Mouse (Mus musculus): ENCODE measurements at regions not wholly inside any gene's neighbourhood (a gene's known extent, or its start where the extent isn't known, plus 50 kb on each side); places are given as distances from the start of the nearest gene placed in this dataset.

DNA sequence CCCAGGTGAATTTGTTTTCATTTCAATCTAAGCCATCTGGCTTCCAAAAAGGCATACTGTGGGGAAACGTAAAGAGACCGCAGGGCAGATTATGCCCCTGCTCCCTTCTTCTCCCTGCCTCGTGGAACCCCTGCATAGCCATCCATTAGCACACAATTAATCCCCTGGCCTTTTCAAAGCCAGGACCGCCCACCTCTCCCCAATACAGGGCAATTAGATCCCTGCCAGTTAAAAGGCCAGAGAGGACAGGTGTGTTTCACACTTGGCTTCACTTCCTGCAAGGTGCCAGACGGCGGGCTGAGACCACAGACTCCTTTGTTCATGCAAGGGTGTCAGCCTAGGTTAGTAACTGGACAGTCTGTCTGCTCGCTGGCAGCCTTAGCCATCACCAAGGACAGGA is 93.1 kb upstream of the Kit start:
- ATAC-seq (replicated peaks; ENCODE audit: low FRiP score) = peak; percentile 15; the same call in 1 of the 2 replicates
- 24% methylated on average over 7 of the region's 7 CpGs for WGBS
- Histone ChIP-seq H3K4me1 (peaks cover 6% of the 10 kb centered on the region), H3K9ac (no peak overlapping the region), H3K4me2 (no peak overlapping the region), H3K4me3 (replicated peaks) (no peak overlapping the region), H3K27ac (no peak overlapping the region), H3K36me3 (no peaks in the 10 kb centered on the region), H3K27me3 (no peaks in the 10 kb centered on the region), H3K9me3 (replicated peaks) (no peaks in the 10 kb centered on the region)

GRCm38 (mm10) chr5:75484330-75484729 is 90.4 kb upstream of the Kit start:
- Histone ChIP-seq H3K4me2 (no peak overlapping the region), H3K4me1 (peaks cover 6% of the 10 kb centered on the region), H3K9me3 (replicated peaks) (no peaks in the 10 kb centered on the region), H3K36me3 (no peaks in the 10 kb centered on the region), H3K4me3 (replicated peaks) (no peak overlapping the region), H3K27ac (no peak overlapping the region), H3K27me3 (no peaks in the 10 kb centered on the region), H3K9ac (no peak overlapping the region)
- no peak for ATAC-seq (replicated peaks; ENCODE audit: low FRiP score)
- WGBS = 74% methylated on average over 7 of the region's 7 CpGs

DNA sequence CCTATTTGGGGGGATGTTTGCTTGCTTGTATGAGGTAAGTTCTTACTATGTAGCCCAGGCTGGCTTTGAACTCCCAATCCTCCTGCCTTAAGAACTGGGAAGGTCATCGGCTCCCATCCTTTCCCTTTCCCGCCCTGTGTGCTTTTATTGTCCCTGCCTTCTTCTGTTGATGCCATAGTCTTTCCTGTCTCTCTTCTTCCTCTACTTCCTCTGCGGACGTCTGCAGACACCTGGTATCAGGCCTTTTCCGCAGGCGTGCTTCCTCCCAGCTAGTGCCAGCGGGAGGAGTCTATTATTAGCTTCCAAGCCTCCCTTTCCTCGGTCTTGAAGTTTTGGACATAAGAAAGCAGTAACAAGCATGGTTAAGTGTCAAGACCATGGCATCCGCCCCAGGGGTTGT is 83.9 kb upstream of the Kit start:
- Histone ChIP-seq H3K4me1 (no peaks in the 10 kb centered on the region), H3K27ac (no peak overlapping the region), H3K36me3 (no peaks in the 10 kb centered on the region), H3K9me3 (replicated peaks) (no peaks in the 10 kb centered on the region), H3K4me2 (no peak overlapping the region), H3K9ac (no peak overlapping the region), H3K4me3 (replicated peaks) (no peak overlapping the region), H3K27me3 (no peaks in the 10 kb centered on the region)
- WGBS = 81% methylated on average over 9 of the region's 9 CpGs
- no peak for ATAC-seq (replicated peaks; ENCODE audit: low FRiP score)

DNA sequence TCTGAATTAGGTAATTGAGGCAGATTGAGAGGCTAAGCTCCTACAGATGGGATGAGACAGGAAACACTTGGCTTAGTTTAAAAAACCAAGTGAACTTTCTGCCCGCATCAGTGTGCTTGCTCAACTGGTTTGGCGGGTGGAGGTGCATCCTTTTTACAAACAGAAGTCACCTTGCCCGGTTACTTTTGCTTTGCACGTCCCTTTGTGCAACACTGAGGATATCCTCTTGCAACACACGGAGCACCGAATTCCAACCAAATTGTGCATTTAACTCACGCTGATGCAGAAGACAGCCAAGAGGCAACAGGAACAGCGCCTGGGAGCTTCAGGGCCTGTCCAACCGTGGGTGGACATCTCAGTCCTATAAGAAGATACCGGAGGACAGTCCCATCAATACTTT is 80.6 kb upstream of the Kit start:
- 86% methylated on average over 10 of the region's 10 CpGs for WGBS
- H3K4me1 ChIP-seq = no peaks in the 10 kb centered on the region
- no peak overlapping the region for H3K27ac ChIP-seq
- no peak for ATAC-seq (replicated peaks; ENCODE audit: low FRiP score)
- no peak overlapping the region for H3K4me3 ChIP-seq (replicated peaks)
- H3K27me3 ChIP-seq = no peaks in the 10 kb centered on the region
- H3K9me3 ChIP-seq (replicated peaks) = no peaks in the 10 kb centered on the region
- H3K36me3 ChIP-seq = no peaks in the 10 kb centered on the region
- H3K9ac ChIP-seq = no peak overlapping the region
- H3K4me2 ChIP-seq = no peak overlapping the region

DNA sequence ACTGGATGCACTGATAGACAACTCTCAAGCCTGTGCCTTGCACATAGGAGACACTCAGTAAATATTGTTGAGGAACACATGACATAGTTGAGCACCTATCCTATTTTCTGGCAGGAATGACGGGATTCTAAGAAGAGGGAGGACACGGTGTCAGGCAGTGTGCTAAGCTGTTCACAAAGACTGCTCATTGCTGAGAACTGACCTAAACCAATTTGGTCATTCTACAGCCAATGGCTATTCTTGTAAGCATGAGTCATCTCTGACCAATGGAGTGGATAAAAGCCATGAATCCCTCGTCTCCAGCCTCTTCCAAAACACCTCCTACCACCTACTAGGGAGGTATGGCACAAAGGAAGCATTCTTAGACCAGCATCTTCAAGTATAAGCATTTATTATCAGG is 75.7 kb upstream of the Kit start:
- Histone ChIP-seq H3K4me3 (replicated peaks) (no peak overlapping the region), H3K27ac (no peak overlapping the region), H3K27me3 (no peaks in the 10 kb centered on the region), H3K9ac (no peak overlapping the region), H3K4me1 (no peaks in the 10 kb centered on the region), H3K9me3 (replicated peaks) (no peaks in the 10 kb centered on the region), H3K4me2 (no peak overlapping the region), H3K36me3 (no peaks in the 10 kb centered on the region)
- no peak for ATAC-seq (replicated peaks; ENCODE audit: low FRiP score)
- WGBS = 83% methylated on average over 3 of the region's 3 CpGs

- Histone ChIP-seq H3K27ac (no peak overlapping the region), H3K36me3 (no peaks in the 10 kb centered on the region), H3K4me1 (no peaks in the 10 kb centered on the region), H3K4me3 (replicated peaks) (no peak overlapping the region), H3K9ac (no peak overlapping the region), H3K27me3 (no peaks in the 10 kb centered on the region), H3K4me2 (no peak overlapping the region), H3K9me3 (replicated peaks) (no peaks in the 10 kb centered on the region)
- ATAC-seq (replicated peaks; ENCODE audit: low FRiP score) = no peak
- WGBS = 87% methylated on average over 5 of the region's 5 CpGs
Measured at GRCm38 (mm10) chr5:75499695-75500094, 75.0 kb upstream of the Kit start.

DNA sequence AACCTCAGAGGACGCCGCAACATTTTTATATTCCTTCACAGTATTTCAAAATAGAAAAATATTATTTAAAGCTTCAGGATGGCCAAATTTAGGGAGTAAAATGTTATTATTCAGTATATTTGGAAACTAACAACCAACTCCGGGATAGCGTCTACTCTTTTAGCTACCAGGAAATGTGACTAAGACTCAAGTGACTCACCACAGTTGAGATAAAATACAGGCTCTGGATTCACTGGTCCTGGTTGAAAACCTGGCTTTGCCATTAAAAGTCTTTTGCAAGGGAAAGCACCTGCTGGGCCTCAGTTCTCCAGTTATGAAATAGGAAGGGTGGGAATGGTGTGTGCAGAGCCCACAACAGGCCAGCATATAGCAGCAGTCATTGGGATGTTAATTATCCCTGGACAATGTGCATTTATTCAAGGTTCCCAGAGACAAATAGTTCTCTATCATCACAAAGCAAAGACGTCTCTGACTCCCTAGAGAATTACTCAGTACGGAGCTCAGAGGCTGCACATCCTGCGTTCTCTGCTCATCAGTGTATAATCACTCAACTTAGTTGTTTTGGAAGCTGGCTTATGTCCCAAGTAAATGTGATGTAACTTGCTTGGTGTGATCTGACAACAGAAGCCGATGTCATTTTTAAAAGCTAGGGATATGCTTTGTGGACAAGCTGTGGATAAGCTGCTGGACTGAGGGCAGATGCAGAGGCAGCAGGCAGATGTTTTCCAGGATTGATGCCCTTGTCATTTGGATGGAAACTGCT is 73.9 kb upstream of the Kit start:
- 81% methylated on average over 8 of the region's 8 CpGs for WGBS
- Histone ChIP-seq H3K9me3 (replicated peaks) (no peaks in the 10 kb centered on the region), H3K4me2 (no peak overlapping the region), H3K27me3 (no peaks in the 10 kb centered on the region), H3K36me3 (no peaks in the 10 kb centered on the region), H3K9ac (no peak overlapping the region), H3K4me1 (no peaks in the 10 kb centered on the region), H3K27ac (no peak overlapping the region), H3K4me3 (replicated peaks) (no peak overlapping the region)
- no peak for ATAC-seq (replicated peaks; ENCODE audit: low FRiP score)

DNA sequence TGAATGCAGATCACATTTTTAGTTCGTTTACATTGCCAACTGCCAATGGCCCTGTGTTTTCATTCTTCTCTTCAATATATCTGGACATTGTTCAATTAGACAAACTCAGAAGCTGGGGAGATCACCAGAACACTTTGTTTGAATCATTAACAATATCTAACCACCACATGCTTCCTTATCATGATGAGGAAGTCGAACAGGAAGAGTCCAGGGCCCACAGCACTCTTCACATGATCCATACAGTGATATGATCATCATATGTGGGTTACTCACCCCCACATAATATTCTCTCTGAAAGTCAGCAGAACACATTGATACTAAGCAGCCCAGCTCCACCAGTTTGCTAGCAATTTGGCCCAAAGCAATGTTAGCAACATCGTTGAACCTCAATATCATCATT is 71.0 kb upstream of the Kit start:
- no peak overlapping the region for H3K9ac ChIP-seq
- H3K27me3 ChIP-seq = no peaks in the 10 kb centered on the region
- no peaks in the 10 kb centered on the region for H3K36me3 ChIP-seq
- H3K4me1 ChIP-seq = no peaks in the 10 kb centered on the region
- H3K9me3 ChIP-seq (replicated peaks) = no peaks in the 10 kb centered on the region
- WGBS = 87% methylated on average over 3 of the region's 3 CpGs
- no peak overlapping the region for H3K4me2 ChIP-seq
- no peak overlapping the region for H3K27ac ChIP-seq
- no peak overlapping the region for H3K4me3 ChIP-seq (replicated peaks)
- ATAC-seq (replicated peaks; ENCODE audit: low FRiP score) = no peak

DNA sequence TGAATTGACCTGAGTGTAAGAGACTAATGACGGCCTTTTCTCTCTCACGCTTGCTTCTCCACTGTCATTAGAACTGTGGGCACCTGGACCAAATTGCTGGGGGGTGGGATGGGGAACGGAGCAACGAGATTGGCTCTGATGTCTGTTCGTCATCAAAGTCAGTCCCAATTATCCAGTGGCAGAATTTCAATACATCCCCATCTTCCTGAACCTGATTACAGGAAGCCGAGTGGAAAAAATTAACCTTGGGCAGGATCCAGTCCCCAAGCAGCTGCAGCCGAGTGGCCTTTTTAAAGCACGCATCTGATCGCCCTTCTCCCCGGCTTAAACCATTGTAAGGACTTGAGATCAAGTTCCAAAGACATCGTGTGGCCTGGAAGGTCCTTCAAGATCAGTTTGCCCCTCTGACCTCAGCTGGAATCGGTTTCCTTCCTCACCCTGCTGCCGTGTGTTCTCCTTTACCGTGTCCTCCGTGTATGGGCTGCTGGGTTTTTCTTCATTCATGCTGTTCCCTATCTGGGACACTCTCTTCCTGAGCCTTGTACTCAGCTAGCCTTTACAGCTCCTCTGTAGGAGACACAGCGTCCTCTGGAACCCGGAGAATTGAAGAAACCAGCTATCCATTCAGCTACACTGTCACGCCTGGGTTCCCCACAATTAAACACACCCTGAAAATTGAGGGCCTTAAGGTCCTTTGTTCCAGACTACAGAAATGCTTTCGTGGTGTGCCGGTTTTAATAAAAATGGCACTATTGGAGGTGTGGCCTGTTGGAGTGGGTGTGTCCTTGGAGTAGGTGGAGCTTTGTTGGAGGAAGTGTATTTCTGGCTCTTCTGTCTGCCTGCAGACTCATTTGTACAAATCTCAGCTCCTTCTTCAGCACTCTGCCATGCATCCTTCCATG is 61.9 kb upstream of the Kit start:
- Histone ChIP-seq H3K4me1 (no peaks in the 10 kb centered on the region), H3K27ac (no peak overlapping the region), H3K4me3 (replicated peaks) (no peak overlapping the region), H3K27me3 (no peaks in the 10 kb centered on the region), H3K9ac (no peak overlapping the region), H3K36me3 (no peaks in the 10 kb centered on the region), H3K9me3 (replicated peaks) (no peaks in the 10 kb centered on the region), H3K4me2 (no peak overlapping the region)
- no peak for ATAC-seq (replicated peaks; ENCODE audit: low FRiP score)
- 66% methylated on average over 20 of the region's 20 CpGs for WGBS

- Histone ChIP-seq H3K9ac (no peak overlapping the region), H3K4me1 (no peaks in the 10 kb centered on the region), H3K9me3 (replicated peaks) (no peaks in the 10 kb centered on the region), H3K27ac (no peak overlapping the region), H3K27me3 (no peaks in the 10 kb centered on the region), H3K4me3 (replicated peaks) (no peak overlapping the region), H3K36me3 (no peaks in the 10 kb centered on the region), H3K4me2 (peak overlapping the region; percentile 41)
- 54% methylated on average over 8 of the region's 8 CpGs for WGBS
- ATAC-seq (replicated peaks; ENCODE audit: low FRiP score) = no peak
Measured at GRCm38 (mm10) chr5:75518213-75518612, 56.5 kb upstream of the Kit start.

DNA sequence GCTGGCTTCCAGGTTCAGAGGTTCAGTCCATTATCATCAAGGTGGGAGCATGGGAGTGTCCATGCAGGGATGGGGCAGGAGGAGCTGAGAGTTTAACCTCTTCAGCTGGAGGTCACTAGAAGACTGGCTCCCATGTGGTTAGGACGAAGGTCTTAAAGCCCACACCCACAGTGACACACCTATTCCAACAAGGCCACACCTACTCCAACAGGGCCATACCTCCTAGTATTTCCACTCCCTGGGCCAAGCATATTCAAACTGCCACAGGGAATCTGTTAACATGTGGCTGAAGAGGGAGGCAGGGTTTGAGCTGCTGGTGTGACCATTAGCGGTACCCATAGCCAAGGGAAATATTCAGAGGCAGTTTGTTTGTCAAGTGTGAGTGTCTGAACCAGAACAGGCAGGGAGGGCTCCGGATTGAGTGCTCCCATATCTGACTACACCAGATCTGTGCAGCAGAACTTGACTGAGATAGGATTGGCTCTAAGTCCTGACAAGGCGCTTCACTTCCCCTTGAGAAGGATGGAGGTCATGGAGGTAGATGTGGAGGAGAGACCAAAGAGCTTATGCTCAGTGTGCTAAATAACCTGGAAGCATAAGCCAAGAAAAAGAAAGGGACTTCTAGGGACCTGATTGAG is 51.6 kb upstream of the Kit start:
- no peak for ATAC-seq (replicated peaks; ENCODE audit: low FRiP score)
- Histone ChIP-seq H3K4me3 (replicated peaks) (no peak overlapping the region), H3K27me3 (no peaks in the 10 kb centered on the region), H3K36me3 (no peaks in the 10 kb centered on the region), H3K4me2 (no peak overlapping the region), H3K9ac (no peak overlapping the region), H3K9me3 (replicated peaks) (no peaks in the 10 kb centered on the region), H3K4me1 (no peaks in the 10 kb centered on the region), H3K27ac (no peak overlapping the region)
- WGBS = 88% methylated on average over 4 of the region's 4 CpGs
